Mouse (Mus musculus): ENCODE measurements at regions not wholly inside any gene's neighbourhood (a gene's known extent, or its start where the extent isn't known, plus 50 kb on each side); places are given as distances from the start of the nearest gene placed in this dataset.

DNA sequence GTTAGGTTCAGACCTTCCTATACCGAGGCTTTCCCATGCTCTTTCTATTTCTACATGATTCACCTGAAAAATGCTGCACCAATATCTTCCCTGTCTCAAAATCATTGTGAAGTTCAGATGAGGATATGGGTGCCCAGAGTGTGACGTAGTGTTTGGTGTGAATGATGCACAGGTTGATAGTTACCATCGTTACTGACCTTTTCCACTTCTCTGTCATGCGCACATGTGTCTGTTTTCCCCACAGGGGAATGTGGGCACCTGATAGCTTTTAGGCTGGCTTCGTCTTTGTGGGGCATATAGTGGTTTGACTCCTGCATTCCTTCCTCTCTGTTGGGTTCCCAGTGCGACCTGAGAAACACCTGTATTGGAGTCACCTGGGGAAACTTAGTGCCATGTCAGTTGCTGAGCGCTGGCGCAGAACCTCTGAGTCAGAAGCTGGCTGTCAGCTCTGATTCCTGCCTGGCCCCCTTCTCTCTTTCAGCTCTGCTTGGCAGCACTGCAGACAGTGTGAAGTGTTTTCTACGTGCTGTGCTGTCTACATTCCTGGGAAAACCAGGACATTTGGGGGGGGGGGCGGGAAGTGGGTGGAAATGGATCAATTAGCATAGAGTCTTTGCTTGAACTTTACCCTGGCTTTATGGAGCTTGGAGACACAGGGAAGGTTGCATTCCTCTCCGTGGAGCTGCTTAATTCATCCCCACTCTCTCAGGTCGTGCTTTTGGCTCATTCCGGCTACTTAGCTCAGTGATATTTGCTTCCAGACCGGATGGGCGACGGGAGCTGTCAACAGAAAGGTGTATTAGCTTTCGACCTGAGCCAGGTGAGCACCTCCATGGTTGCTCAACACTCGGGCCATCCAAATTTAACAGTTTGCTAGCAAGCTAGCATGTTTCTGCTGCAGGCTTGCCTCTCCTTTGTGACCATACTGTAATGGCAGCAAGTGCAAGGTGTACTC lies 1281.4 kb upstream of the A1bg start:
- Histone ChIP-seq H3K36me3 (ENCODE audit: control insufficient read depth, insufficient read depth, low read length) (no peaks in the 10 kb centered on the region), H3K27me3 (ENCODE audit: control insufficient read depth, insufficient read depth, low read length) (no peaks in the 10 kb centered on the region), H3K4me3 (ENCODE audit: control insufficient read depth, low read depth, low read length) (no peak overlapping the region), H3K4me1 (ENCODE audit: control insufficient read depth, insufficient read depth, low read length) (no peaks in the 10 kb centered on the region), H3K27ac (ENCODE audit: control insufficient read depth, insufficient read depth, low read depth, low read length) (no peak overlapping the region)
- TF ChIP-seq POLR2A (IDR thresholded peaks at IDR 0.05; ENCODE audit: control insufficient read depth, low read depth, low read length) (no peak), CTCF (IDR thresholded peaks at IDR 0.05; ENCODE audit: control insufficient read depth, insufficient read depth, insufficient replicate concordance, low read depth, low read length) (no peak)

DNA sequence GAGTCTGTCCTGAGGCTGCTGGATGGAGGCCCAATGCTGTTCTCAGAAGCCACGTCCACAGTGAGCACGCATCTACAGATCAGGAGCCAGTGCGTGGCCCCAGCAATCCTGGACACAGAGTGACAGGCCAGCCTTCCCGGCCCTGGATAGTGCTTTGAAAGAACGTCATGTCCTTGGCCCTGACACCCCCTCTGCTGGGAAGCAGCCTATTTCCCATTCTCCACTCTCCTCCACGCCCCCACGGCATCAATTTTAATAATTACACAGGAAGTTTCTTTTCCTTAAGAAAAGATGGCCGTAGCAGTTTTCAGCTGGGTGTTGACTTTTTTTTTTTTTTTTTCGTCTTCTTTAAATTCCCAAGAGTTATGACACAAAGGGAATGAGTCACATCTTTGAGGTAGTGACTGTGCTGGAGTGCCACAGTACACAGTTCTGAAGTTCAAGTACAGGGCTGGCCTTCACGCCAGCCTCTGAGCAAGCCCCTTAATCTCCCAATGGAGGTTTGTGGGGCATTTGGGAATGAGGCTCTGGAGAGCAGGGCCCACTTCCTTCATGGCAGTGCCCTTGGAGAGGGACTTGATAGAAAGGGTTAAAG lies 1280.1 kb upstream of the A1bg start:
- TF ChIP-seq CTCF (IDR thresholded peaks at IDR 0.05; ENCODE audit: control insufficient read depth, insufficient read depth, insufficient replicate concordance, low read depth, low read length): no peak
- TF ChIP-seq POLR2A (IDR thresholded peaks at IDR 0.05; ENCODE audit: control insufficient read depth, low read depth, low read length): no peak
- Histone ChIP-seq H3K4me1 (ENCODE audit: control insufficient read depth, insufficient read depth, low read length) (no peaks in the 10 kb centered on the region), H3K27me3 (ENCODE audit: control insufficient read depth, insufficient read depth, low read length) (no peaks in the 10 kb centered on the region), H3K4me3 (ENCODE audit: control insufficient read depth, low read depth, low read length) (no peak overlapping the region), H3K27ac (ENCODE audit: control insufficient read depth, insufficient read depth, low read depth, low read length) (no peak overlapping the region), H3K36me3 (ENCODE audit: control insufficient read depth, insufficient read depth, low read length) (no peaks in the 10 kb centered on the region)

DNA sequence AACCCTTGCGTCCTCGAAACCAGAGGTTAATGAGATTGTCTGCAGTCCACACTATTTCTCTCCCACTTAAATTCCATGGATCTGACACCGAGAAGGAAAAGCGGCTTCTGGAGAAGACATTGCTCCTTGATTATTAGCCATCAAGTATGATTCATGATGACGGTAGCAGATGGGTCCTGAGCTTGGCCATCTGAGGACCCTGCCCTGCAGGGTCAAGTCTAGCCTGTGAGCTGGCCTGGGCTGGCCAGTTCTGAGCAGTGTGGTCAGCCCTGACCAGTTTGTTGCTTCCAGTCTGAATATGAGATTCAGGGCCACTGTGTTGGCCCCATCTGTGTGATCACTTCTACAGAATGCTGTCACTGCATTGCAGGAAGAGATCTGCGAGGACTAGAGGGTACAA lies 1275.9 kb upstream of the A1bg start:
- no peak overlapping the region for H3K27ac ChIP-seq (ENCODE audit: control insufficient read depth, insufficient read depth, low read depth, low read length)
- no peaks in the 10 kb centered on the region for H3K4me1 ChIP-seq (ENCODE audit: control insufficient read depth, insufficient read depth, low read length)
- no peaks in the 10 kb centered on the region for H3K27me3 ChIP-seq (ENCODE audit: control insufficient read depth, insufficient read depth, low read length)
- H3K36me3 ChIP-seq (ENCODE audit: control insufficient read depth, insufficient read depth, low read length): no peaks in the 10 kb centered on the region
- no peak overlapping the region for H3K4me3 ChIP-seq (ENCODE audit: control insufficient read depth, low read depth, low read length)
- no peak for TF ChIP-seq CTCF (IDR thresholded peaks at IDR 0.05; ENCODE audit: control insufficient read depth, insufficient read depth, insufficient replicate concordance, low read depth, low read length)
- no peak for TF ChIP-seq POLR2A (IDR thresholded peaks at IDR 0.05; ENCODE audit: control insufficient read depth, low read depth, low read length)

DNA sequence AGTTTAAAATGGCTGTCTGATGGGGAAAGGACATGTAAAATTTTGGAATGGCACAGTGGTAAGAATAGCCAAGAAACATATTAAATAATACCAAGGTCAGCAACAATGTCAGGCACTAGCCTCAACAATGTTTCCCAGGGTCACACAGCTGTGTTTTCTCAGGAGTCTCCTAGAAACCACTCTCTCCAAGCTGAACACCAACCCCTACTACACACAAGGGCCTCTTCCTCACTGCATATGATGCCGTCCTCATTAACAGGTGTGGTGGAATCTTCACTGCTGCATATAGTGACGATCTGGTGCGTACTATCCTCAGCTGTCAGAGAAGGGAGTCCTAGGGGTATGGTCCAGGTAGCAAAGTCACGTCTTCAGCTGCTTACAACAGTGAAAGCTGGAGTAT lies 1275.4 kb upstream of the A1bg start:
- H3K4me1 ChIP-seq (ENCODE audit: control insufficient read depth, insufficient read depth, low read length): no peaks in the 10 kb centered on the region
- H3K4me3 ChIP-seq (ENCODE audit: control insufficient read depth, low read depth, low read length): no peak overlapping the region
- H3K36me3 ChIP-seq (ENCODE audit: control insufficient read depth, insufficient read depth, low read length): no peaks in the 10 kb centered on the region
- TF ChIP-seq POLR2A (IDR thresholded peaks at IDR 0.05; ENCODE audit: control insufficient read depth, low read depth, low read length) (no peak), CTCF (IDR thresholded peaks at IDR 0.05; ENCODE audit: control insufficient read depth, insufficient read depth, insufficient replicate concordance, low read depth, low read length) (no peak)
- no peaks in the 10 kb centered on the region for H3K27me3 ChIP-seq (ENCODE audit: control insufficient read depth, insufficient read depth, low read length)
- H3K27ac ChIP-seq (ENCODE audit: control insufficient read depth, insufficient read depth, low read depth, low read length): no peak overlapping the region

DNA sequence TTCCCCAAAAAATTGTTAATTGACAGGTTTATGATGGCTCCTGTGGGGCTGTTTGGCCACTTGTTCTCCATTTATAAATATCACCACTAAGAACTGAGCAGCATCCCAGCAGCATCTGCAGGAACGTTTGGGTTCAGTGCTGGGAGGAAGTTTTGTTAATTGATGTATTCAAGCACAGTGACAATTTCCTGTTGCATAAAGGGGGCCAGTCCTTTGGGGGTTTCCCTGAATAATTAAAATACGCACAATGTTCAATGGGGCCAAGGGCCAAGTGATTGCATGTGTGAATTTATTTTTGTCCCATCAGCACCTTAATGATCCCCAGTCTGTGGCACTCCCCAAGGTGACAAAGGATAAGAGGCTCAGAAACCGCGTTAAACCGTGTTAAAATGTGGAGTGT lies 1272.6 kb upstream of the A1bg start:
- Histone ChIP-seq H3K4me3 (ENCODE audit: control insufficient read depth, low read depth, low read length) (no peak overlapping the region), H3K4me1 (ENCODE audit: control insufficient read depth, insufficient read depth, low read length) (no peaks in the 10 kb centered on the region), H3K36me3 (ENCODE audit: control insufficient read depth, insufficient read depth, low read length) (no peaks in the 10 kb centered on the region), H3K27me3 (ENCODE audit: control insufficient read depth, insufficient read depth, low read length) (no peaks in the 10 kb centered on the region), H3K27ac (ENCODE audit: control insufficient read depth, insufficient read depth, low read depth, low read length) (no peak overlapping the region)
- no peak for TF ChIP-seq POLR2A (IDR thresholded peaks at IDR 0.05; ENCODE audit: control insufficient read depth, low read depth, low read length)
- TF ChIP-seq CTCF (IDR thresholded peaks at IDR 0.05; ENCODE audit: control insufficient read depth, insufficient read depth, insufficient replicate concordance, low read depth, low read length): no peak

DNA sequence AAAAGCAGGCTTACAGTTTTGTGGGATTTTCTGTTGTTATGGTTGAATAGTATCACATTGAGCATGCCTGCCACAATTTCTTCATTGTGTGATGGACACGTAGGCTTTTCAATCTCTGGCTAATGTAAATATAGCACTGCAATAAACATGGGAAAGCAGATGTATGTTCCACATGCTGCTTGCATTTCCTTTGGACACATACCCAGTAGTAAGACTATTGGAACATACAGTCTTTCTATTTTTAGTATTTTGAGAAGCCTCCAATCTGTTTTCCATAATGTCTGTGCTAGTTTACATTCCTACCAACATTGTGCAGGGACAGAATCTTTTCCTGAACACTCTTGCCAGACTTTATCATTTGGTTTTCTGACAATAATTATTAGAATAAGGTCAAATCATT lies 1269.9 kb upstream of the A1bg start:
- Histone ChIP-seq H3K4me3 (ENCODE audit: control insufficient read depth, low read depth, low read length) (no peak overlapping the region), H3K27ac (ENCODE audit: control insufficient read depth, insufficient read depth, low read depth, low read length) (no peak overlapping the region), H3K27me3 (ENCODE audit: control insufficient read depth, insufficient read depth, low read length) (no peaks in the 10 kb centered on the region), H3K4me1 (ENCODE audit: control insufficient read depth, insufficient read depth, low read length) (no peaks in the 10 kb centered on the region), H3K36me3 (ENCODE audit: control insufficient read depth, insufficient read depth, low read length) (no peaks in the 10 kb centered on the region)
- no peak for TF ChIP-seq POLR2A (IDR thresholded peaks at IDR 0.05; ENCODE audit: control insufficient read depth, low read depth, low read length)
- TF ChIP-seq CTCF (IDR thresholded peaks at IDR 0.05; ENCODE audit: control insufficient read depth, insufficient read depth, insufficient replicate concordance, low read depth, low read length): no peak

DNA sequence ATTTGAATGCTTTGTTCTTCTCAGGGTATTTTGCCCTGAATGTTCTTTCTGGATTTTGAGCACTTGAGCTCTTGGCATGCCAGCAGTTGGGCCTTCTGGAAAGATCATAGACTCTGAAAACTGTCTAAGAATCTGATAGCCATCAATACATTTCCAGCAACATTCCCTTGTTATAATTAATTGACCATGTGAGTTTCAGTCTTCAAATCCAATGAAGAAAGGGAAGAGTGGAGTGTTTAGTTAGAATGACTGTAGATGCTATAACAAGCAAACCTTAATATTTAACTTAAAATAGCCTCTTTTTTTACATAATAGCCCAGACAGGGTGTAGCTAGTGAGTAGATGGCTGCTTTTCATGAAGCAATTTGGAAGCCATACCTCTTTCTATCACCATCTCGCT lies 1268.8 kb upstream of the A1bg start:
- no peak overlapping the region for H3K27ac ChIP-seq (ENCODE audit: control insufficient read depth, insufficient read depth, low read depth, low read length)
- TF ChIP-seq POLR2A (IDR thresholded peaks at IDR 0.05; ENCODE audit: control insufficient read depth, low read depth, low read length) (no peak), CTCF (IDR thresholded peaks at IDR 0.05; ENCODE audit: control insufficient read depth, insufficient read depth, insufficient replicate concordance, low read depth, low read length) (no peak)
- H3K4me1 ChIP-seq (ENCODE audit: control insufficient read depth, insufficient read depth, low read length): no peaks in the 10 kb centered on the region
- no peaks in the 10 kb centered on the region for H3K27me3 ChIP-seq (ENCODE audit: control insufficient read depth, insufficient read depth, low read length)
- H3K36me3 ChIP-seq (ENCODE audit: control insufficient read depth, insufficient read depth, low read length): no peaks in the 10 kb centered on the region
- H3K4me3 ChIP-seq (ENCODE audit: control insufficient read depth, low read depth, low read length): no peak overlapping the region

All from testis, adult 2 months (tissue).